Mouse (Mus musculus): Measurements from ENCODE around the gene Pbx4. TPM values are rescaled to one million over a fixed set of nuclear protein-coding genes. Genes with fewer than 3 reads are reported as not detected.

The Pbx4 gene
- polyA plus RNA-seq, 1 experiment from 2014 or later = 8.5 TPM

DNA sequence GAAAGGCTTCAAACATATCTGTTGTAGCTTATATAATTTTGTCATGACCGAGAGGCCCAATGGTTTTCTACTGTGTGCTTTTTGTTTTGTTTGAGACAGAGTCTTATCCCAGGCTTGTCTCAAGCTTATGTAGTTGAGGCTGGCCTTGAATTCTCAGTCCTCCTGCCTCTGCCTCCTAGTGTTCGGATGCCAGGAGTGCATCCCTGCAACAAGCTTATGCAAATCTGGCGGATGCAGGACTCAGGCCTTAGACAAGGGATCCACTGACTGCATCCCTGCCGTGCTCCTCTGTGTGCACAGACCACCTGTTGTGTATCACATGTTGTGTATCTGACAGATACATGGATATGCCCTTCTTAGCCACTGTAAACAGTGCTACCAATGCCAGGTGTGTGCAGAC, 28.5 kb downstream of the Pbx4 start:
- H3K9ac ChIP-seq = no peak overlapping the region
- H3K4me1 ChIP-seq = no peaks in the 10 kb centered on the region
- H3K4me2 ChIP-seq (replicated peaks) = no peak overlapping the region
- H3K27ac ChIP-seq = no peak overlapping the region
- H3K36me3 ChIP-seq = no peaks in the 10 kb centered on the region
- H3K27me3 ChIP-seq = no peaks in the 10 kb centered on the region
- 58% methylated on average over 4 of the region's 4 CpGs for WGBS
- no peak for ATAC-seq (ENCODE audit: low FRiP score, low read depth)
- H3K4me3 ChIP-seq = no peak overlapping the region
- no peaks in the 10 kb centered on the region for H3K9me3 ChIP-seq

DNA sequence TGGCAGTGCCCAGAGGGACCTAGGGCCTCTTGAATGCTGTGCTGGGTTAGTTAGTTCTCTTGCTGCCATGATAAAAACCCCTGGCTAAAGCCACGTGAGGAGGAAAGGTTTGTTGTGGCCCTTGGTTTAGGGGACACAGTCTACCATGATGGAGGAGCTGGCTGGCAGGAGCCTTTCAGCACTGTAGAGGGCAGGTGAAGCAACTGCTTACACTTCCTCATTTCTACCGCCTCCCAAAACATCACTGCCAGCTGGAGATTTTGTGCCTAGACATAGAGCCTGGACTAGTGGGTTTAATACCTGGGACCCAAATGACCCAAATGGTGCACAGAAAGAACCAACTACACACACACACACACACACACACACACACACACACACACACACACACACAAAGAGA, 29.0 kb downstream of the Pbx4 start:
- Histone ChIP-seq H3K27ac (no peak overlapping the region), H3K4me3 (no peak overlapping the region), H3K4me1 (no peaks in the 10 kb centered on the region), H3K36me3 (no peaks in the 10 kb centered on the region), H3K9ac (no peak overlapping the region), H3K4me2 (replicated peaks) (no peak overlapping the region), H3K9me3 (no peaks in the 10 kb centered on the region), H3K27me3 (no peaks in the 10 kb centered on the region)
- ATAC-seq (ENCODE audit: low FRiP score, low read depth) = no peak
- 75% methylated on average over 2 of the region's 2 CpGs for WGBS

DNA sequence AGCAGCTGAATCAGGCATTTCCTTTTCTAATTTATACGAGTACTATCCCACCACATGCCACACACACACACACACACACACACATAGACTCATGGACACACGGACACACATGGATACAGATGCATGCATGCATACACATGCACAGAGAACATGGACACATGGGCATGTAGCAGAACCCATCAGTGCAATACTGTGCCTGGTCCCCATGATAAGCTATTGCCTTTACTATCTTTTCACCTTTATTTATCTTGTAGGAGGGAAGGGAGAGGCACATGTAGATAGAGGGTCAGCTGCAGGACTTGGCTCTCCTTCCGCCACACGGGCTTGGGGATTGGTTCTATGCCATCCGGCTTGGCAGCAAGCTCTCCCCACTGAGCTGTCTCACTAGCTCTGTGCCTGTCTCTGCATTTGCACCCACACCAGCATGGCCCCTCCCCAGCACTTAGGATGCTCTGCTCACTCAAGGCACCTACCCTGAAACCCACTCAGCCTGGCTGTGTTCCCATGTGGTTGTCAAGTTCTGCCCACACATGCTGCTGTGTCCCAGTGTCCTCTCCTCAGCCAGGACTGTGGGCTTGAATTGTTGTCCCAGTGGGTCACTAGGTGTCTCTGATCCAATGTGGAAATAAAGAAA, 31.2 kb downstream of the Pbx4 start:
- H3K27me3 ChIP-seq = no peaks in the 10 kb centered on the region
- H3K27ac ChIP-seq = no peak overlapping the region
- no peaks in the 10 kb centered on the region for H3K4me1 ChIP-seq
- no peak overlapping the region for H3K9ac ChIP-seq
- no peaks in the 10 kb centered on the region for H3K9me3 ChIP-seq
- H3K4me2 ChIP-seq (replicated peaks) = no peak overlapping the region
- no peak for ATAC-seq (ENCODE audit: low FRiP score, low read depth)
- H3K4me3 ChIP-seq = no peak overlapping the region
- H3K36me3 ChIP-seq = no peaks in the 10 kb centered on the region
- 83% methylated on average over 5 of the region's 5 CpGs for WGBS

DNA sequence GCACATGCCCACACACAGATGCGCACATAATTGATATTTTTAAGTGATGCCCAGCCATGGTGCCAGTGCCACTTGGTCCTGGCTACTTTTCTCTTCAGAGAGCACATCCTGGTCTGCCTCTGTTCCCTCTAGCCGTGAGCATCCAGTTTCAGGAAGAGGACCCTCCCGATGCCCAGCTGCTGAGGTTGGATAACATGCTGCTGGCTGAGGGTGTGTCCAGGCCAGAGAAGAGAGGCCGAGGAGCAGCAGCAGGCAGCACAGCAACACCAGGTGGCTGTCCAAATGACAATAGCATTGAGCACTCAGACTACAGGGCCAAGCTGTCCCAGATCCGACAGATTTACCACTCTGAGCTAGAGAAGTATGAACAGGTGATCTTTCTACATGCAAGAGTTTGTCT, 31.9 kb downstream of the Pbx4 start:
- ATAC-seq (ENCODE audit: low FRiP score, low read depth) = no peak
- 66% methylated on average over 5 of the region's 5 CpGs for WGBS
- Histone ChIP-seq H3K4me3 (no peak overlapping the region), H3K36me3 (no peaks in the 10 kb centered on the region), H3K27ac (no peak overlapping the region), H3K9me3 (no peaks in the 10 kb centered on the region), H3K4me1 (no peaks in the 10 kb centered on the region), H3K9ac (0 out of 2 replicates have a peak overlapping the region, but pooled peaks have one; percentile 8), H3K4me2 (replicated peaks) (no peak overlapping the region), H3K27me3 (no peaks in the 10 kb centered on the region)

DNA sequence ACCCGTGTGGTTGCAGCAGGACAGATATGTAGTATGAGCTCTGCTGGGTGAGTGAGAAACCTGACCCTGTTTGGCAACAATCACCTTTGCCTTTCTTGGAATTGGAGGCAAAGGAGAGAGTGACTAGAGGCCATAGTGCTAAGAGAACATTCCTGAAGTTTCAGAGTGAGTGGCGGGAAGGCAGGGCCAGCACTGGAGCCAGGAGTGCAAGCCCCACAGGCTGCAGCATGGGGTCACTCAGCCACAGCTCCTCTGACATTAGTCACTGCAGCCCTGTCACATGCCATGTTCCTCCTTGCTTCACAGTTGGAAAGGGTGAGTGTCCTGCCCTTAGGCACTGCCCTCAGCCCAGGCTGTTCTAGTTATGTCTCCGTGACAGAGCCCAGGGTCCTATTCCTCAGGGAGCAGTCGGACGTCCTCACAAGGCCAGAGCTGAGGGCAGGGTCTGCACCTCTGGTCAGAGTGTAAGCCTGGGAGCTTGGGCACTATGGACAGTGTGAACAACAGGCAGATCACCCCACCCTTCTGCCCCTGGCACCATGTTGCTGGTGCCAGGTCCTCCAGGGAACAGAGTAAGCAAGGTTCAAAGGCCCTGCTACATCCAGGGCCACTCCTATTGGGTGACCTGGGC, 35.5 kb downstream of the Pbx4 start:
- H3K4me1 ChIP-seq = no peaks in the 10 kb centered on the region
- H3K27me3 ChIP-seq = no peaks in the 10 kb centered on the region
- no peak for ATAC-seq (ENCODE audit: low FRiP score, low read depth)
- no peak overlapping the region for H3K27ac ChIP-seq
- 61% methylated on average over 5 of the region's 5 CpGs for WGBS
- H3K4me3 ChIP-seq = no peak overlapping the region
- no peaks in the 10 kb centered on the region for H3K9me3 ChIP-seq
- peak overlapping the region; percentile 39; the same call in 1 of the 2 replicates for H3K9ac ChIP-seq
- H3K4me2 ChIP-seq (replicated peaks) = no peak overlapping the region
- H3K36me3 ChIP-seq = no peaks in the 10 kb centered on the region

DNA sequence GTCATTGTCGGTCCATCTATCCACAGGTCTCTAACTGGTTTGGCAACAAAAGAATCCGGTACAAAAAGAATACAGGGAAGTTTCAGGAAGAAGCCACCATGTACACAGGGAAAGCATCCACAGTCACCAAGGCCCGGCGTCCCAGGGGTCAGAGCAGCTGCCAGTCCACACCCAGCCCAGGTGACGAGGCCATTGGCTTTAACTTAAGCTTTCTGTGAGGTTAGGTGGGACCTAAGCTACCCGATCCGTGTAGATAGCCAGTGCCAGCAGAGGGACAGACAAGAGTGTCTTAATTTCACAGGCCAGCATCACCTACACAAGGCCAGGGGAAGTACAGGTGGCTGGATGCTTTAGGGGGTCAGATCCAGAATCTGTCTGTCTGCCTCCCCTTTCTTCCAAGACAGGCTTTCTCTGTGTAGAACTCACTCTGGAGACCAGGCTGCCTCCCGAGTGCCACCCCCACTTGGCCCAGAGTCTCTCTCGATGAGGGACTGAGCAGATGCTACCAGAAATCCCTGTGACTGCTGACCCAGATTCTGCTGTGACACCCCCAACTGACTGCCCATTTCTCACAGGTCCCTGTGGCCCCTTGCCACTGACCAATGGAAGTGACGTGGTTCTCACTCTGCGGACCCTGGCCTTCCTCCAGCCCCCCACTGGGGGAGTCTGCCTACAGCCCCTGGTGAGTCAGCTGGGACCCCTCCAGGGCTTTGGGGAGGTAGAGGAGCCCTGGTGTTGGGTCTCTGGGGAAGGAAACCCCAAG, 37.9 kb downstream of the Pbx4 start:
- WGBS = 80% methylated on average over 11 of the region's 11 CpGs
- no peak overlapping the region for H3K27ac ChIP-seq
- no peak overlapping the region for H3K4me2 ChIP-seq (replicated peaks)
- ATAC-seq (ENCODE audit: low FRiP score, low read depth) = no peak
- no peak overlapping the region for H3K4me3 ChIP-seq
- H3K36me3 ChIP-seq = no peaks in the 10 kb centered on the region
- no peaks in the 10 kb centered on the region for H3K9me3 ChIP-seq
- H3K27me3 ChIP-seq = no peaks in the 10 kb centered on the region
- no peak overlapping the region for H3K9ac ChIP-seq
- 0 out of 2 replicates have a peak, but pooled peaks cover 2% of the 10 kb centered on the region for H3K4me1 ChIP-seq

DNA sequence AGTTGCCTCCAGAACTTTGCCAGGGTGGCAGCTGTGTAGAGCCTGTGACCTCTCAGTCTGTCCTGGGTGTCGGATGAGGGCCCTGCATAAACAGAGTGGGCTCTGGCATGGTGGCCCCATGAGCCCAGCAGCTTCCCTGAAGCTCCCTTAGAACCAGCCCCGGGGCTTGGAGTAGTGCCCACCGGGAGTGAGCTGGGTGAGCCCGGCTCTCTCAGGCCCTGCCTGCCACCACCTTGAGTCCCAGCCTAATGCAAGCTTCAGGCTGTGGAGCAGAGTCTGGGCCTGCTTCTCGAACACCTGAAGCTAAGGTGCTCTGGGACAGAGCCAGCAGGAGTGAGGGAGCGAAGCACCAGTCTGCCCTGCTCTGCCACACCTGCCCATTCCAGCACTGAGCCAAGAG, 38.6 kb downstream of the Pbx4 start:
- Histone ChIP-seq H3K9ac (no peak overlapping the region), H3K36me3 (no peaks in the 10 kb centered on the region), H3K27ac (no peak overlapping the region), H3K9me3 (no peaks in the 10 kb centered on the region), H3K4me2 (replicated peaks) (no peak overlapping the region), H3K4me3 (no peak overlapping the region), H3K4me1 (0 out of 2 replicates have a peak, but pooled peaks cover 2% of the 10 kb centered on the region), H3K27me3 (0 out of 2 replicates have a peak, but pooled peaks cover 4% of the 10 kb centered on the region)
- 82% methylated on average over 6 of the region's 6 CpGs for WGBS
- ATAC-seq (ENCODE audit: low FRiP score, low read depth) = no peak

DNA sequence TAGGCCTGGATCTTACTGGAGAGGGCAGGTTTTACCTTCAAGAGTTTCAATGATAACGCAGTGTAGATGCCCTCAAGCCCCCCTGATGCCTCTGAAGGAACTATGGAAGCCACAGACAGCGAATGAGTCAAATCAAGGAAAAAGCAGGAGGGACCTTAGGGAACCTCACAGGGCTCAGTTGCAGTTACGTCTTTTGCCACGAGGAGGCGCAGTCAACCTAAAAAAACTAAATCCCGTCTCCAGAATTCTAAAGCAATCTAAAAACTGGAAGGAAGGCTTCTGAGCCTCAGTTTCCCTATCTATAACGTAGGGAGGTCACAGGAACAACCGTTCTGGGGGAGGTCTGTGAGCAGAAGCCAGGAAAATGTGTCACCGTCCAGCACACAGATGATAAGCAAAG, 41.9 kb downstream of the Pbx4 start:
- WGBS = 13% methylated on average over 9 of the region's 9 CpGs
- no peak for ATAC-seq (ENCODE audit: low FRiP score, low read depth)

DNA sequence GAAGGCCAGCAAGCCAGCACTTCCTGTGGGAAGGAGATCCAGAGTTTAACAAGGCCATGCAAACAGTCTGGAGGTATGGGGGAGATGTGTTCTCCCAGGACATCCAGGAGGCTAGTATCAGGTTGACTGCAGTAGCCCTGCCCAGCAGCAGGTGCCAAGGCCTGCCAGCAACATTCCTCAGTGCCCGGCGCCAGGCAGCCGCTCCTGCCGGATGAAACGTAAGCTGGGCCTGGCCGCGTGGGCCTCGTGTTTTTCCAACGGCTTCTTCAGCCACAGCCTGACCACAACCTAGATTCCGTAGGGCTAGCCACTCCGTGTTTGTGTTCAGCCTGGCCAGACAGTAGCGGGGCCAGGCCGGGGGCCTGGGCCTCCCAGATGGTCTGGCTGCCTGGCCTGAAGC, 42.4 kb downstream of the Pbx4 start:
- H3K4me3 ChIP-seq = no peak overlapping the region
- ATAC-seq (ENCODE audit: low FRiP score, low read depth) = no peak
- H3K9me3 ChIP-seq = no peaks in the 10 kb centered on the region
- no peak overlapping the region for H3K27ac ChIP-seq
- no peak overlapping the region for H3K4me2 ChIP-seq (replicated peaks)
- H3K36me3 ChIP-seq = no peaks in the 10 kb centered on the region
- H3K4me1 ChIP-seq = 0 out of 2 replicates have a peak, but pooled peaks cover 2% of the 10 kb centered on the region
- WGBS = 88% methylated on average over 13 of the region's 13 CpGs
- H3K27me3 ChIP-seq = peaks cover 41% of the 10 kb centered on the region
- H3K9ac ChIP-seq = no peak overlapping the region

More for the DNA sequence above, 41.9 kb downstream of the Pbx4 start:
- Histone ChIP-seq H3K27ac (no peak overlapping the region), H3K4me3 (no peak overlapping the region), H3K4me2 (replicated peaks) (no peak overlapping the region), H3K36me3 (no peaks in the 10 kb centered on the region), H3K27me3 (peaks cover 36% of the 10 kb centered on the region), H3K9me3 (no peaks in the 10 kb centered on the region), H3K4me1 (0 out of 2 replicates have a peak, but pooled peaks cover 2% of the 10 kb centered on the region), H3K9ac (no peak overlapping the region)

DNA sequence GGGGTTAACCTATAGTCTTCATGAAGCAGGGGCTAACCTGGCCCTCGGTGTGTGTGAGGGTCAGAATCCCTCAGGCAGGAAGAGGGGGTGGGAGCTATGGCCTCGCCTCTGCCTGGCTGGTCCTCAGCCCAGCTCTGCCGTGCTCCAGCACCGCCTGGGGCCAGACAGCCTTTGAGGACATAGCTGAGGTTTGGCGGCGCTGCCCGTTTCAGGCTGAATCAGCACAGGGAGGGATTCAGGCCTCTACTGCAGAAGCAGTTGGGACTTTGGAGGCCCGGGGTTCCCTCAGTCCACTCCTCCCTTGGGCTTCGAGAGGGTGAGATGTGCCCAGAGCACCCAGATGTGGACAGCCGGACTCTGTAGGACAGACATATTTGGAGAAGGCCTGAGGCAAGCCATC, 43.8 kb downstream of the Pbx4 start:
- no peak overlapping the region for H3K9ac ChIP-seq
- H3K4me1 ChIP-seq = peaks cover 3% of the 10 kb centered on the region; the same call in 1 of the 2 replicates
- H3K27me3 ChIP-seq = peaks cover 55% of the 10 kb centered on the region
- no peaks in the 10 kb centered on the region for H3K36me3 ChIP-seq
- WGBS = 48% methylated on average over 10 of the region's 10 CpGs
- no peak overlapping the region for H3K4me3 ChIP-seq
- no peak overlapping the region for H3K4me2 ChIP-seq (replicated peaks)
- no peak overlapping the region for H3K27ac ChIP-seq
- no peaks in the 10 kb centered on the region for H3K9me3 ChIP-seq
- no peak for ATAC-seq (ENCODE audit: low FRiP score, low read depth)

DNA sequence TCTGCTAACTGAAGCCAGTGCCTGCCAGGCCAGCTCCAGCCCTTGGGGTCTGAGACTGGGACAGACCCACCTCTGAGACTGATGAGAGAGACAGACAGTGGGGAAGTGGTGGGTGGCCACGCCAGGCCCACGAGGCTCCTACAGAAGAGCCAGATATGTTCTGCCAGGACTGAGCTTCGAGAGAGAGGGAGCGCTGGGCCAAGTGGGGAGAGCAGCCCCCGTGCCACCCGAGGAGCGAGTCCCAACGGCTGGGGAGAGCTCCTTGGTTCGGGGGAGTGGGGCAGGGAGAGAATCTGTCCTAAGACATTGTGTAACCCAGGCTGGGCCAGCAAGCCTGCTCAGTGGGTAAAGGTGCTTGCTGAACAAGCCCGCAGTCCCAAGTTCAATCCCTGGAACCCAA, 44.7 kb downstream of the Pbx4 start:
- no peaks in the 10 kb centered on the region for H3K36me3 ChIP-seq
- no peak overlapping the region for H3K9ac ChIP-seq
- H3K27ac ChIP-seq = no peak overlapping the region
- H3K27me3 ChIP-seq = peaks cover 64% of the 10 kb centered on the region
- H3K4me2 ChIP-seq (replicated peaks) = no peak overlapping the region
- no peak for ATAC-seq (ENCODE audit: low FRiP score, low read depth)
- no peak overlapping the region for H3K4me3 ChIP-seq
- peaks cover 12% of the 10 kb centered on the region for H3K4me1 ChIP-seq
- H3K9me3 ChIP-seq = no peaks in the 10 kb centered on the region
- WGBS = 73% methylated on average over 10 of the region's 10 CpGs

DNA sequence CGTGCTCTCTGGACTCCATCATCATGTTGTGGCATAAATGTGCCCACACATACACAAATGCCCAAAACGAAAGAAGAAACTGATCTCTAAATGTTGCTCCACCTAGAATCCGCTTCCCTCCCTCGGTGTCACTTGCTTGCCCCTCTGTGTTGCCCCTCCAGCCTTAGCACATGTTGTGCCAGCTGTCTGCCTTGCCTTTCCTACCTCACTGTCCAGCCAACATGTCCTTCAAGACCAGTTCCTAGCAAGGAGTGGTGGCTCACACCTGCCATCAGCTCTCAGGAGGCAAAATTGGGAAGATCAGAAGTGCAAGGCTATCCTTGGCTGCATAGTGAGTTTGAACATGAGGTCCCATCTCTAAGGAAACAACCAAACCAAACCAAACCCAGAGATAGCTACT, 45.1 kb downstream of the Pbx4 start:
- Histone ChIP-seq H3K36me3 (no peaks in the 10 kb centered on the region), H3K27ac (no peak overlapping the region), H3K9ac (no peak overlapping the region), H3K9me3 (no peaks in the 10 kb centered on the region), H3K4me1 (peaks cover 14% of the 10 kb centered on the region), H3K27me3 (peaks cover 68% of the 10 kb centered on the region), H3K4me3 (no peak overlapping the region), H3K4me2 (replicated peaks) (no peak overlapping the region)
- ATAC-seq (ENCODE audit: low FRiP score, low read depth) = no peak
- 79% methylated on average over 4 of the region's 4 CpGs for WGBS
